Mouse (Mus musculus) cerebellum, postnatal 10 days (tissue): ENCODE data around the gene Zmym4.

Source experiments
- DNase-seq, 2 experiments: peaks; one replicate each; pipeline ENCODE4 v3.0.0; 2021; ENCODE audit warnings: mixed read lengths in 2 of 2

Gene Zmym4

GRCm38 (mm10) chr4:126813212-126813611 is 154.7 kb downstream of the Zmym4 start:
- no peak for DNase-seq
